Mouse (Mus musculus) CD4-positive, CD25-positive, alpha-beta regulatory T cell, adult 2 months (primary cell): ENCODE data around the gene Tbc1d9b.
"Not testable (repeated sequence)": the region's sequence is repeated elsewhere in the genome, so short reads cannot be mapped to it uniquely, and the experiment has no call there.

Experiments
- DNase-seq: peaks from one replicate; pipeline ENCODE4 v3.0.0-alpha.2; 2012; ENCODE audit warnings: low read depth, low spot score

The Tbc1d9b gene

GRCm38 (mm10) chr11:50138206-50138822 is 7.1 kb downstream of the Tbc1d9b start:
- DNase-seq = no peak

DNA sequence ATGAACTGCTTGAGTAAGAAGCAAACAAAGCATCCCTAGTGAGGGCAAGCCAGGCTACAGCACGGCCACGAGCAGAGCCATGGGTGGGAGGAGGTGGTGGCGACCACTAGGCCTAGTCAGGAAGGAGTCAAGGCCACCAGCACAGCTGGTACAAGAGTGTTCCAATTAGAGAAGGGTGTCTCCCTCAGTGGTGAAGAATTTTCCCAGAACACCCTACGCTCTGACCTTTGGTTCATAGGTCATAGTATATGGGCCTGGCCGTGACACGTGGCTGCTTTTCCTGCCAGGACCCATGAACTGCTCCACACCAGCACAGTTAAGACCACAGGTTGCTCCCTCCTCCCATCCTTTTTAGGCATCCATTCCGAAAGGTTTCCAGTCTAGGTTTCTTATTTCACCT is 8.4 kb downstream of the Tbc1d9b start:
- DNase-seq = no peak

GRCm38 (mm10) chr11:50145529-50145928 is 14.3 kb downstream of the Tbc1d9b start:
- DNase-seq = no peak

DNA sequence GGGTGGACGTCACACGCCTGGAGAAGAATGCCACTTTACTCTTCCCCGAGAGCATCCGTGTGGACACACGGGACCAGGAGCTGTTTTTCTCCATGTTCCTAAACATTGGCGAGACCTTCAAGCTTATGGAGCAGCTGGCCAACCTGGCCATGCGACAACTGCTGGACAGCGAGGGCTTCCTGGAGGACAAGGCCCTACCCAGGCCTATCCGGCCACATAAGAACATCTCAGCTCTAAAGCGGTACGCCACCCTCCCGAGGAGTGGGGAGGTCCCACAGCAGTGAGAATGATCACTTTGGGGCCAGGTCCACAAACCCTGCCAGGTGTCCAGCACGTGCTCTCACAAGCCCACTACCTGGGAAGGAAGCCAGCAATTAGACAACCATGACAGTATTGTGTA is 14.9 kb downstream of the Tbc1d9b start:
- DNase-seq = no peak

- no peak for DNase-seq
These were observed 16.2 kb downstream of the Tbc1d9b start for GRCm38 (mm10) chr11:50147267-50147957.

GRCm38 (mm10) chr11:50147958-50148476 is 16.8 kb downstream of the Tbc1d9b start:
- DNase-seq = no peak

GRCm38 (mm10) chr11:50149200-50149599 is 18.0 kb downstream of the Tbc1d9b start:
- no peak for DNase-seq

GRCm38 (mm10) chr11:50149603-50150150 is 18.5 kb downstream of the Tbc1d9b start:
- DNase-seq = no peak

DNA sequence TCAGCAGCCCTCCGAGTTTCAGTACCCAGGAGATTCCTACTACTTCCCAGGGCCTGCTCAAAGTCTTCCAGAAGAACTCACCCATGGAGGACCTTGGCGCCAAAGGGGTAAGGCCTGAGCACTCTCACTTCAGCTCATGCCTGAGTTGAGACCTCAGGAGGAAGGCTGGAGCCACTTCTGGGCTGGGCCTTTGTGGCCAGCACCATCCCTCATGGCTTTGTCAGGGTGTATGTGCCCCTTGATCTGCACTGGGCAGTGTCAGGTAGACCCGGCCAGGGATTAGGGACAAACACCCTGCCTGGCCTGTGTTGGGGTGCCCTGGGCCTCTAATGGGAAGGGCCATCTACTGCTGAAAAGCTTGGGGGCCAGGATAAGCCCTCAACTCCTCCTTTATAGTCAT is 20.2 kb downstream of the Tbc1d9b start:
- no peak for DNase-seq

- DNase-seq = no peak
These were observed 23.0 kb downstream of the Tbc1d9b start for GRCm38 (mm10) chr11:50154166-50154565.

GRCm38 (mm10) chr11:50154777-50155520 is 23.8 kb downstream of the Tbc1d9b start:
- no peak for DNase-seq

GRCm38 (mm10) chr11:50155785-50156184 is 24.6 kb downstream of the Tbc1d9b start:
- no peak for DNase-seq

DNA sequence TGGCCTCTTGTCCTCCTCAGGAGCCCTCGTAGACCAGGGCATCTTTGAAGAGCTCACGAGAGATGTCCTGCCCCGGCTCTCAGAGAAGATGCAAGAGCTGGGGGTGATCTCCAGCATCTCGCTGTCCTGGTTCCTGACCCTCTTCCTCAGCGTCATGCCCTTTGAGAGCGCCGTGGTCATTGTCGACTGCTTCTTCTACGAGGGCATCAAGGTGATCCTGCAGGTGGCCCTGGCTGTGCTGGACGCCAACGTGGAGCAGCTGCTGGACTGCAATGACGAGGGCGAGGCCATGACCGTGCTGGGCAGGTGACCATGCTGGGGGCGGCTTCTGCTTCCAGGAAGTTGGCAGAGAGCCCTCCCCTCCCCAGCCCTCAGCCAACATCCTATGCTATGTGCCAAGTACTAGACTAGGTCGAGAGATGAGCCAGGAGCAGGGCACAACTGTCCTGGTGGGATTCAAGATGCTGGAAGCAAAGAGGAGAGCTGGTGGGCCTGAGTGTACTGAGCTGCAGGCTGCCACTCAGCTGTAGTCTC is 25.6 kb downstream of the Tbc1d9b start:
- DNase-seq = no peak

- DNase-seq = no peak
These were observed 27.1 kb downstream of the Tbc1d9b start for GRCm38 (mm10) chr11:50158346-50158745.

DNA sequence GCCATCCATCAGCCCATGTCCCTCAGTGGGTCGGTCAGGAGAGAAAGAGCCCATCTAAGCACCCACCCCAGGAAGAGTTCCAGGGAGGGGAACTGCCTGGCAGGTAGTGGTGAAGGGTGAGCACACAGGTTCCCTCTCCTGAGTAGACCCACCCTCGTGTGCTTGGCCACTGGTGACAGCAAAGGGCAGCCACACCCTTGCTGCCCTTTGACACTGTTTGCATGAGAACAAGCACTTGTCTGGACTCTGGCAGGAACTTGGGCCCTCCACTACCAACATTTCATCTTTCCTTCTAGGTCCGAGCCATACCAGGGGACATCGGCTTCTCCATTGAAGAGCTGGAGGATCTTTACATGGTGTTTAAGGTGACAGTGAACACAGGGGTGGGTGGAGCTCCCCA is 28.2 kb downstream of the Tbc1d9b start:
- DNase-seq = no peak

DNA sequence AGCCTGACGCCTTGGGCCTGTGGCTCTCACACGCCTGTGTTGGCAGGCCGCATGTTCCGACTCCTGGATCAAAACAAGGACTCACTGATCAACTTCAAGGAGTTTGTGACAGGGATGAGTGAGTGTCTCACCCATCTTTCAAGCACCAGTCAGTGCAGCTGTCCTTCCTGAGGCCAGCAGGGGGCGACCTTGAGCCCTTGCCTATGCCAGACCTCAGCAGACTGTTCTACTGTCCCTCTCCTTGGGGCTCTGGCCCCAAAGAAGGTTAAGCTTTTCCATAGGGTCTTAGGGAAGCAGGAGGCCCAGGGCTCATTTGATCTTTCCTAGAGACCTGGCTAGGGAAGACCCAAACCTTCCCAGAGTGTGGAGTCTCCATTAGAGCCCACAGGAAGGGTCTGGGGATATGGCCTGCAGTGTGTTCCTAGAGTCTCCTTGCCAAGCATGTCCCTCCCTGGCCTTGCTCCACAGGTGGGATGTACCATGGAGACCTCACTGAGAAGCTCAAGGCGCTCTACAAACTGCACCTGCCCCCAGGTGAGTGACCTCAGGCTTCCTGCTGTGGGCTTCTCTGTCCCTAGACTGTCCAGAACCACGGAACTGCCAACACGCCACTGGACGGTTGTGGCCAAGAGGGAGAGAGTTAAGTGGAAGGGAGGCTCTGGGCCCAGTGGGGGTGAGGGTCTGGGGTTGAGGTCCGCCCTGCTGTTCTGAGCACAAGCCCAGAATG is 30.5 kb downstream of the Tbc1d9b start:
- DNase-seq = peak; percentile 87

- no peak for DNase-seq
These were observed 31.3 kb downstream of the Tbc1d9b start for GRCm38 (mm10) chr11:50162338-50163050.

DNA sequence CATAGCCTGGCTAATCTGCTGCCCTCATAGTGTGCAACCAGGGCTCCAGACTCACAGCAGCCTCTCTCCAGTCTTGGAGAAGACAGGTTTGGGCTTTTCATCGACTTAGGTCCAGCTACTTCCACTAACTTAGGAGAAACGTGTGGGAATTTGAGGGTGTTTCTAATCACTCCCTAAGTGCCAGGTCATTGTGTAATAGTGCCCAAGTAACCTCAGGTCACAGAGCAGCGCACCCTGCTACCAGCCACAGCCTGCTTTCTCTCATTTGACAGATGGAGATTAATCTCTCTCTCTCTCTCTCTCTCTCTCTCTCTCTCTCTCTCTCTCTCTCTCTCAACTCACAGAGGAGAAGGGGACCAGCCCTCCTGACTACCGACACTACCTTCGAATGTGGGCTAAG is 37.2 kb downstream of the Tbc1d9b start:
- DNase-seq = no peak

- DNase-seq = not testable (repeated sequence)
These were observed 43.0 kb downstream of the Tbc1d9b start, which contains the start of gene Mrnip for GRCm38 (mm10) chr11:50174111-50174729. Mrnip (plus strand) TSS chr11:50174444.

GRCm38 (mm10) chr11:50174730-50175187 is 43.6 kb downstream of the Tbc1d9b start:
- DNase-seq = peak; percentile 98
